Mouse (Mus musculus) gastrocnemius, postnatal 25 days (tissue): Measurements from ENCODE around the gene Adam25. TPM values are rescaled to one million over a fixed set of nuclear protein-coding genes. Genes with fewer than 3 reads are reported as not detected.
"Not testable (repeated sequence)": the region's sequence is repeated elsewhere in the genome, so short reads cannot be mapped to it uniquely, and the experiment has no call there.

Experiments used
- DNase-seq: peaks from one replicate; pipeline ENCODE4 v3.0.0; 2022
- long read RNA-seq, 2 experiments: library from polyadenylated mRNA; stranded (forward); transcript quantifications; one replicate each; pipeline ENCODE4 v2.0.0; 2021
- total RNA-seq, 2 experiments: library from RNA; stranded (reverse); gene quantifications; 1 replicate in 1 of 2; 2 replicates in 1 of 2; pipeline ENCODE4 v1.2.3; 2021

Gene Adam25
- not detected for total RNA-seq
- long read RNA-seq, experiment 1: 0 reads
- long read RNA-seq, experiment 2: 0 reads

GRCm38 (mm10) chr8:40751908-40752307, at the start of gene Adam25:
TSS of gene Adam25 (plus strand) at chr8:40752208.
- DNase-seq: not testable (repeated sequence)

GRCm38 (mm10) chr8:40715406-40715805, 36.6 kb upstream of the Adam25 start:
- DNase-seq: not testable (repeated sequence)

GRCm38 (mm10) chr8:40715986-40716385, 36.0 kb upstream of the Adam25 start:
- DNase-seq: no peak

- DNase-seq: no peak
Measured at GRCm38 (mm10) chr8:40783320-40783719, 31.3 kb downstream of the Adam25 start.

GRCm38 (mm10) chr8:40792973-40793372, 41.0 kb downstream of the Adam25 start, which contains the start of gene Adam20:
TSS of gene Adam20 (plus strand) at chr8:40793273.
- not testable (repeated sequence) for DNase-seq

GRCm38 (mm10) chr8:40803379-40804079, 51.5 kb downstream of the Adam25 start:
- DNase-seq: no peak

Other genes with a start within 250 kb of the Adam25 start
- not detected for gene Adam24, start 77.1 kb upstream of the Adam25 start, total RNA-seq
- gene Adam20, start 41.1 kb downstream of the Adam25 start, total RNA-seq: not detected
- not detected for gene Adam39, start 70.8 kb downstream of the Adam25 start, total RNA-seq